Comparison of ENCODE assay signal across 18 mouse cellular contexts in genomic region chr10:46534456-46534855, GRCm38 (mm10).
DNase-seq lines count a peak whose midpoint lies in the region; ATAC-seq and TF ChIP-seq lines count a peak whose summit lies in the region.
"Had no signal": no experiment of that assay in that cellular context is flagged by ENCODE, and none has a peak within 500 bp of the region (broad histone marks: within the 10 kb centered on the region; RNA-seq: fewer than 3 reads in every experiment).

No protein-coding gene starts in this region.

- H3K4me2 ChIP-seq in forebrain, embryonic 14.5 days (ENCODE audit: low read length): no peak overlapping the region
- no peak overlapping the region for H3K4me2 ChIP-seq in hindbrain, postnatal 0 days (ENCODE audit: low read depth, low read length)
- H3K4me2 ChIP-seq in midbrain, postnatal 0 days (ENCODE audit: low read depth, low read length, poor library complexity, severe bottlenecking): no peak overlapping the region
- H3K4me2 ChIP-seq in midbrain, embryonic 14.5 days (ENCODE audit: low read length): no peak overlapping the region
- H3K4me2 ChIP-seq: embryonic facial prominence, embryonic 12.5 days; forebrain, embryonic 12.5 days; forebrain, embryonic 15.5 days had no signal

- WGBS in forebrain, embryonic 14.5 days: 90% methylated on average over 1 of the region's 1 CpGs
- WGBS in forebrain, embryonic 10.5 days: 94% methylated on average over 1 of the region's 1 CpGs
- 68% methylated on average over 1 of the region's 1 CpGs for whole genome bisulfite sequencing in hindbrain, postnatal 0 days
- 96% methylated on average over 1 of the region's 1 CpGs for WGBS in hindbrain, embryonic 10.5 days
- WGBS in midbrain, postnatal 0 days: 88% methylated on average over 1 of the region's 1 CpGs
- WGBS in midbrain, embryonic 14.5 days: 90% methylated on average over 1 of the region's 1 CpGs

- no peaks in the 10 kb centered on the region for H3K27me3 ChIP-seq in forebrain, embryonic 14.5 days (replicated peaks; ENCODE audit: control insufficient read depth, insufficient read depth, low read length)
- no peaks in the 10 kb centered on the region for H3K27me3 ChIP-seq in forebrain, embryonic 10.5 days (ENCODE audit: poor library complexity, severe bottlenecking)
- no peaks in the 10 kb centered on the region for H3K27me3 ChIP-seq in hindbrain, postnatal 0 days (ENCODE audit: insufficient read depth, low read length)
- H3K27me3 ChIP-seq in hindbrain, embryonic 10.5 days (ENCODE audit: insufficient read depth, poor library complexity, severe bottlenecking): no peaks in the 10 kb centered on the region
- H3K27me3 ChIP-seq in midbrain, postnatal 0 days (ENCODE audit: insufficient read depth, low read length): no peaks in the 10 kb centered on the region
- H3K27me3 ChIP-seq in midbrain, embryonic 14.5 days (ENCODE audit: control insufficient read depth, insufficient read depth, low read length): no peaks in the 10 kb centered on the region
- H3K27me3 ChIP-seq: embryonic facial prominence, embryonic 12.5 days; forebrain, embryonic 12.5 days; forebrain, embryonic 15.5 days had no signal

- H3K9ac ChIP-seq in forebrain, embryonic 14.5 days (ENCODE audit: low read length): no peak overlapping the region
- no peak overlapping the region for H3K9ac ChIP-seq in hindbrain, postnatal 0 days (replicated peaks; ENCODE audit: low read length)
- H3K9ac ChIP-seq in midbrain, postnatal 0 days (replicated peaks; ENCODE audit: low read length, poor library complexity, severe bottlenecking): no peak overlapping the region
- H3K9ac ChIP-seq in midbrain, embryonic 14.5 days (replicated peaks; ENCODE audit: low read length): no peak overlapping the region
- H3K9ac ChIP-seq: embryonic facial prominence, embryonic 12.5 days; forebrain, embryonic 12.5 days; forebrain, embryonic 15.5 days; forebrain, postnatal 0 days had no signal

- no peaks in the 10 kb centered on the region for H3K4me1 ChIP-seq in forebrain, embryonic 14.5 days (ENCODE audit: control insufficient read depth, insufficient read depth, low read length)
- H3K4me1 ChIP-seq in forebrain, embryonic 10.5 days: no peaks in the 10 kb centered on the region
- no peaks in the 10 kb centered on the region for H3K4me1 ChIP-seq in hindbrain, postnatal 0 days (ENCODE audit: insufficient read depth, low read length)
- no peaks in the 10 kb centered on the region for H3K4me1 ChIP-seq in hindbrain, embryonic 10.5 days (replicated peaks)
- no peaks in the 10 kb centered on the region for H3K4me1 ChIP-seq in midbrain, postnatal 0 days (ENCODE audit: insufficient read depth, low read length)
- H3K4me1 ChIP-seq in midbrain, embryonic 14.5 days (ENCODE audit: control insufficient read depth, insufficient read depth, low read length): no peaks in the 10 kb centered on the region
- H3K4me1 ChIP-seq: embryonic facial prominence, embryonic 10.5 days; embryonic facial prominence, embryonic 12.5 days; forebrain, embryonic 12.5 days; forebrain, embryonic 15.5 days had no signal

- no peak overlapping the region for H3K27ac ChIP-seq in forebrain, embryonic 14.5 days (ENCODE audit: low read depth, low read length)
- H3K27ac ChIP-seq in forebrain, embryonic 10.5 days: no peak overlapping the region
- H3K27ac ChIP-seq in hindbrain, postnatal 0 days: no peak overlapping the region
- no peak overlapping the region for H3K27ac ChIP-seq in hindbrain, embryonic 10.5 days
- no peak overlapping the region for H3K27ac ChIP-seq in midbrain, postnatal 0 days (ENCODE audit: low read depth, low read length)
- H3K27ac ChIP-seq in midbrain, embryonic 14.5 days (replicated peaks; ENCODE audit: low read depth, low read length): no peak overlapping the region
- H3K27ac ChIP-seq: embryonic facial prominence, embryonic 10.5 days; embryonic facial prominence, embryonic 12.5 days; forebrain, embryonic 12.5 days; forebrain, embryonic 15.5 days had no signal

- no peaks in the 10 kb centered on the region for H3K9me3 ChIP-seq in forebrain, embryonic 14.5 days (replicated peaks; ENCODE audit: control insufficient read depth, low read length)
- no peaks in the 10 kb centered on the region for H3K9me3 ChIP-seq in forebrain, embryonic 10.5 days
- H3K9me3 ChIP-seq in hindbrain, postnatal 0 days (ENCODE audit: low read length): no peaks in the 10 kb centered on the region
- no peaks in the 10 kb centered on the region for H3K9me3 ChIP-seq in hindbrain, embryonic 10.5 days
- H3K9me3 ChIP-seq in midbrain, postnatal 0 days (ENCODE audit: low read length): no peaks in the 10 kb centered on the region
- no peaks in the 10 kb centered on the region for H3K9me3 ChIP-seq in midbrain, embryonic 14.5 days (ENCODE audit: control insufficient read depth, low read length)
- H3K9me3 ChIP-seq: embryonic facial prominence, embryonic 10.5 days; embryonic facial prominence, embryonic 12.5 days; forebrain, embryonic 12.5 days; forebrain, embryonic 15.5 days had no signal

- TF ChIP-seq CTCF in hindbrain, postnatal 0 days (IDR thresholded peaks at IDR 0.05; ENCODE audit: low read depth): no peak
- TF ChIP-seq CTCF in midbrain, postnatal 0 days (IDR thresholded peaks at IDR 0.05): no peak

- no peak for ATAC-seq in forebrain, embryonic 14.5 days
- peak; percentile 64; the same call in 1 of the 2 replicates for ATAC-seq in hindbrain, postnatal 0 days
- no peak; the same call in 1 of the 2 replicates for ATAC-seq in midbrain, postnatal 0 days (ENCODE audit: low FRiP score)
- ATAC-seq in midbrain, embryonic 14.5 days (ENCODE audit: low FRiP score, low TSS enrichment): no peak
- ATAC-seq: forebrain, embryonic 15.5 days; forebrain, postnatal 0 days had no signal

- H3K36me3 ChIP-seq in forebrain, embryonic 14.5 days (ENCODE audit: control insufficient read depth, insufficient read depth, low read length): no peaks in the 10 kb centered on the region
- H3K36me3 ChIP-seq in forebrain, embryonic 10.5 days (replicated peaks): no peaks in the 10 kb centered on the region
- no peaks in the 10 kb centered on the region for H3K36me3 ChIP-seq in hindbrain, postnatal 0 days (ENCODE audit: insufficient read depth, low read length)
- no peaks in the 10 kb centered on the region for H3K36me3 ChIP-seq in hindbrain, embryonic 10.5 days
- no peaks in the 10 kb centered on the region for H3K36me3 ChIP-seq in midbrain, postnatal 0 days (ENCODE audit: insufficient read depth, low read length)
- no peaks in the 10 kb centered on the region for H3K36me3 ChIP-seq in midbrain, embryonic 14.5 days (ENCODE audit: control insufficient read depth, insufficient read depth, low read length)
- H3K36me3 ChIP-seq: embryonic facial prominence, embryonic 10.5 days; embryonic facial prominence, embryonic 12.5 days; forebrain, embryonic 12.5 days; forebrain, embryonic 15.5 days had no signal

- DNase-seq in forebrain, embryonic 14.5 days (ENCODE audit: low spot score): peak; percentile 4
- no peak for DNase-seq in forebrain, embryonic 10.5 days (ENCODE audit: extremely low spot score, low spot score)
- peak; percentile 54 for DNase-seq in hindbrain, postnatal 0 days (ENCODE audit: low spot score)
- DNase-seq in hindbrain, embryonic 10.5 days (ENCODE audit: low spot score): no peak
- peak; percentile 64 for DNase-seq in midbrain, postnatal 0 days (ENCODE audit: low spot score)
- no peak for DNase-seq in midbrain, embryonic 14.5 days
- no peak for DNase-seq in ovary, postnatal 14 days (ENCODE audit: low spot score)
- DNase-seq: adrenal gland, adult 2 months; adrenal gland, postnatal 10 days; adrenal gland, postnatal 25 days; cerebellum, adult 11-12 months; cerebellum, adult 8-10 months; cerebellum, adult 9-11 months; forebrain, postnatal 0 days had no signal

- H3K4me3 ChIP-seq in forebrain, embryonic 14.5 days (ENCODE audit: low read depth, low read length): no peak overlapping the region
- H3K4me3 ChIP-seq in forebrain, embryonic 10.5 days: no peak overlapping the region
- no peak overlapping the region for H3K4me3 ChIP-seq in hindbrain, postnatal 0 days (ENCODE audit: low read length)
- no peak overlapping the region for H3K4me3 ChIP-seq in hindbrain, embryonic 10.5 days
- no peak overlapping the region for H3K4me3 ChIP-seq in midbrain, postnatal 0 days (ENCODE audit: low read depth, low read length)
- no peak overlapping the region for H3K4me3 ChIP-seq in midbrain, embryonic 14.5 days (replicated peaks; ENCODE audit: low read depth, low read length)
- H3K4me3 ChIP-seq: embryonic facial prominence, embryonic 10.5 days; embryonic facial prominence, embryonic 12.5 days; forebrain, embryonic 12.5 days; forebrain, embryonic 15.5 days had no signal

Comparison
In these comparisons a context has a peak if more than half of its experiments do, and no peak if none do; other contexts are left out.
1. DNase-seq: peak in forebrain, embryonic 14.5 days (single experiment), hindbrain, postnatal 0 days (single experiment) and midbrain, postnatal 0 days (single experiment); none in forebrain, embryonic 10.5 days (single experiment), hindbrain, embryonic 10.5 days (single experiment), midbrain, embryonic 14.5 days (single experiment) and ovary, postnatal 14 days (single experiment).